Mouse (Mus musculus) forebrain, postnatal 0 days (tissue): ENCODE results near the gene Gm47289. TPM values are rescaled to one million over a fixed set of nuclear protein-coding genes. Genes with fewer than 3 reads are reported as not detected.

Experiments used
- ATAC-seq: fragments of 200-750 bp; cut with Nextera tagmentation; 2 replicates; pipeline ENCODE4 v1.8.0; 2017; ENCODE audit warnings: mild to moderate bottlenecking, moderate library complexity
- DNase-seq: peaks from one replicate; pipeline ENCODE4 v3.0.0-alpha.2; 2015
- H3K27ac ChIP-seq: fragments of 300-500 bp; sonication (generic); 2 replicates; pipeline ENCODE4 v1.5.1; 2014; ENCODE audit warnings: low read depth, mild to moderate bottlenecking, antibody characterized with exemption, low read length, moderate library complexity, mixed read lengths
- H3K27me3 ChIP-seq: fragments of 300-500 bp; sonication (generic); 2 replicates; pipeline ENCODE4 v1.6.1; 2014; ENCODE audit warnings: mild to moderate bottlenecking, low read length, mixed read lengths; ENCODE audit not compliant: insufficient read depth
- H3K36me3 ChIP-seq: fragments of 300-500 bp; sonication (generic); 2 replicates; pipeline ENCODE4 v1.6.1; 2014; ENCODE audit warnings: mild to moderate bottlenecking, moderate library complexity; ENCODE audit not compliant: insufficient read depth
- H3K4me1 ChIP-seq: fragments of 300-500 bp; sonication (generic); 2 replicates; pipeline ENCODE4 v1.6.1; 2014; ENCODE audit warnings: antibody characterized with exemption; ENCODE audit not compliant: insufficient read depth
- H3K4me2 ChIP-seq: fragments of 300-500 bp; sonication (generic); 2 replicates; pipeline ENCODE4 v1.6.1; 2014; ENCODE audit warnings: low read depth, mild to moderate bottlenecking, moderate library complexity
- H3K4me3 ChIP-seq: fragments of 300-500 bp; sonication (generic); 2 replicates; pipeline ENCODE4 v1.5.1; 2014; ENCODE audit warnings: low read depth, low read length, mixed read lengths
- H3K9ac ChIP-seq: fragments of 300-500 bp; sonication (generic); 2 replicates; pipeline ENCODE4 v1.6.1; 2014; ENCODE audit warnings: mild to moderate bottlenecking
- H3K9me3 ChIP-seq: fragments of 300-500 bp; sonication (generic); 2 replicates; pipeline ENCODE4 v1.6.1; 2016; ENCODE audit warnings: low read length
- CTCF ChIP-seq: sonication (generic); IDR thresholded peaks from 2 replicates; pipeline ENCODE4 v1.5.1; 2016; ENCODE audit warnings: antibody characterized with exemption, control low read depth, low read depth
- WGBS: fragments of 180-500 bp; shearing (Covaris S2); extraction: QIAGEN DNeasy Blood & Tissue Kit; methylation state at CpG from one replicate; pipeline ENCODE4 v1.1.7; 2014; 5-methylcytosine and 5-hydroxymethylcytosine counted together
- polyA plus RNA-seq: library from polyadenylated mRNA; unstranded; fragments of >200 nt; fragmentation: Nextera tagmentation; extraction: Ambion mirVana; gene quantifications from 2 replicates; pipeline ENCODE4 v1.2.1, GENCODE M21; 2015
- total RNA-seq: library from RNA; depleted of rRNA; stranded (reverse); fragments of >200 nt; gene quantifications from 2 replicates; pipeline ENCODE4 v1.2.3, GENCODE M21; 2014

Gene Gm47289
- total and polyA plus RNA-seq, 2 experiments from 2014 or later, result not detected

GRCm38 (mm10) chr9:119128436-119129181 lies 30.4 kb upstream of the Gm47289 start:
- Histone ChIP-seq H3K4me3 (no peak overlapping the region), H3K27me3 (no peaks in the 10 kb centered on the region), H3K27ac (no peak overlapping the region), H3K9ac (no peak overlapping the region), H3K4me1 (no peaks in the 10 kb centered on the region), H3K36me3 (no peaks in the 10 kb centered on the region), H3K9me3 (no peaks in the 10 kb centered on the region), H3K4me2 (no peak overlapping the region)
- DNase-seq (no peak), ATAC-seq (no peak)
- WGBS, result 84% methylated on average over 12 of the region's 12 CpGs
- no peak; the same call in 1 of the 2 replicates for TF ChIP-seq CTCF

- Histone ChIP-seq H3K4me3 (no peak overlapping the region), H3K9ac (no peak overlapping the region), H3K9me3 (no peaks in the 10 kb centered on the region), H3K27ac (no peak overlapping the region), H3K36me3 (no peaks in the 10 kb centered on the region), H3K4me2 (no peak overlapping the region), H3K4me1 (no peaks in the 10 kb centered on the region), H3K27me3 (no peaks in the 10 kb centered on the region)
- DNase-seq (no peak), ATAC-seq (no peak)
- no peak for TF ChIP-seq CTCF
- 71% methylated on average over 5 of the region's 5 CpGs for WGBS
Measured at GRCm38 (mm10) chr9:119130692-119131091, 28.3 kb upstream of the Gm47289 start.

- WGBS, result 90% methylated on average over 2 of the region's 2 CpGs
- no peak overlapping the region for H3K9ac ChIP-seq
- H3K9me3 ChIP-seq, result no peaks in the 10 kb centered on the region
- TF ChIP-seq CTCF, result no peak
- no peak overlapping the region for H3K4me3 ChIP-seq
- ATAC-seq, result no peak
- no peaks in the 10 kb centered on the region for H3K4me1 ChIP-seq
- no peaks in the 10 kb centered on the region for H3K36me3 ChIP-seq
- H3K27me3 ChIP-seq, result no peaks in the 10 kb centered on the region
- no peak for DNase-seq
- no peak overlapping the region for H3K4me2 ChIP-seq
- H3K27ac ChIP-seq, result no peak overlapping the region
Measured at GRCm38 (mm10) chr9:119138836-119139235, 20.1 kb upstream of the Gm47289 start.

GRCm38 (mm10) chr9:119142066-119142465 lies 16.9 kb upstream of the Gm47289 start:
- Histone ChIP-seq H3K9me3 (no peaks in the 10 kb centered on the region), H3K4me3 (no peak overlapping the region), H3K4me1 (no peaks in the 10 kb centered on the region), H3K9ac (no peak overlapping the region), H3K4me2 (no peak overlapping the region), H3K27ac (no peak overlapping the region), H3K36me3 (no peaks in the 10 kb centered on the region), H3K27me3 (no peaks in the 10 kb centered on the region)
- WGBS, result 93% methylated on average over 5 of the region's 5 CpGs
- no peak for DNase-seq
- no peak for TF ChIP-seq CTCF
- ATAC-seq, result no peak

GRCm38 (mm10) chr9:119143372-119143771 lies 15.6 kb upstream of the Gm47289 start:
- WGBS, result 73% methylated on average over 9 of the region's 9 CpGs
- Histone ChIP-seq H3K4me3 (no peak overlapping the region), H3K36me3 (no peaks in the 10 kb centered on the region), H3K27me3 (no peaks in the 10 kb centered on the region), H3K9ac (no peak overlapping the region), H3K9me3 (no peaks in the 10 kb centered on the region), H3K4me1 (no peaks in the 10 kb centered on the region), H3K27ac (no peak overlapping the region), H3K4me2 (no peak overlapping the region)
- TF ChIP-seq CTCF, result no peak
- DNase-seq (no peak), ATAC-seq (no peak)

- Histone ChIP-seq H3K4me2 (no peak overlapping the region), H3K9me3 (no peaks in the 10 kb centered on the region), H3K36me3 (no peaks in the 10 kb centered on the region), H3K27ac (no peak overlapping the region), H3K27me3 (no peaks in the 10 kb centered on the region), H3K4me1 (no peaks in the 10 kb centered on the region), H3K9ac (no peak overlapping the region), H3K4me3 (no peak overlapping the region)
- WGBS, result 70% methylated on average over 8 of the region's 8 CpGs
- DNase-seq (peak; percentile 5), ATAC-seq (peak; percentile 20; the same call in 1 of the 2 replicates)
- no peak for TF ChIP-seq CTCF
Measured at GRCm38 (mm10) chr9:119144696-119145095, 14.3 kb upstream of the Gm47289 start.

- DNase-seq, result no peak
- no peak for TF ChIP-seq CTCF
- Histone ChIP-seq H3K4me2 (no peak overlapping the region), H3K9ac (no peak overlapping the region), H3K27me3 (no peaks in the 10 kb centered on the region), H3K4me3 (no peak overlapping the region), H3K9me3 (no peaks in the 10 kb centered on the region), H3K4me1 (no peaks in the 10 kb centered on the region), H3K27ac (no peak overlapping the region), H3K36me3 (no peaks in the 10 kb centered on the region)
- 47% methylated on average over 10 of the region's 10 CpGs for WGBS
- no peak for ATAC-seq
Measured at GRCm38 (mm10) chr9:119145137-119145536, 13.8 kb upstream of the Gm47289 start.
